In the genomic region with DNA sequence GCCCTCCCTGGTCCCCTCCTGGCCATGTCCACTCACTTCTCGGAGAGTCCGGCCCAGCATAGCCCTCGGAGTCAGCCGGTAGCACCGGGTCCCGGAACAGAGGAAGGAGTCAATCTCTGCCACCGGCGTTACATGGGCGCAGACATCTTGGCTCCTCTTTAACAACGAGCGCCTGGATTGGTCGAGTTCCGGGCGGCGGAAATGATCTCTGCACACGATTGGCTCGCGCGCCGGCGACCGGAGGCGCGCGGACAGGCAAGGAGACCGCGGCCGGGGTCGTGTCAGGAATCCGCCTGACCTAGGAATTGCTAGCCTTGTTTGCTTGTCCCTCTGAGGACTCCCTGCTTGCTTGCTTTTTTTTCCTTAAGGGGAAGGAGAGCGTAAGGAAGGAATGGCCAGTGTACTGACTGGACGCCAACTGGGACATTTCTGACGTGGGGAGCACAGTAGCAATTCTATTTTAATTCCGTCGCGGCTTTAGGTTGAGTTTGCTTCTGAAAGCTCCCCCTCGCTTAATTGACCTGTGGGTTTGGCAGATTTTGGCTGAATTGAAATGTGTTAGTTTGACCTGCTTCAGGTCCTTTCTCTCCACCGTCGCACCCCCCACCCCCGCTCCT, we compare ENCODE assay signal across 8 mouse cellular contexts. TPM values are rescaled to one million over a fixed set of nuclear protein-coding genes. Genes with fewer than 3 reads are reported as not detected.
A peak's percentile ranks its signal among the peaks of the same experiment; 100 is the strongest.
DNase-seq lines count a peak whose midpoint lies in the region; ATAC-seq lines count a peak whose summit lies in the region.

A gene (minus strand): TSS at position 168 of the 617 bp plus-strand sequence.
A gene (plus strand): TSS at position 230 of the 617 bp plus-strand sequence.

- peak; percentile 99 for ATAC-seq in intestine, embryonic 14.5 days (replicated peaks; ENCODE audit: low FRiP score, low TSS enrichment, low read depth)

- peaks cover 11% of the 10 kb centered on the region for H3K4me1 ChIP-seq in intestine, embryonic 14.5 days (replicated peaks; ENCODE audit: control insufficient read depth, insufficient read depth, low read length)

- peak within 1 kb of the TSS; percentile 78 for H3K4me2 ChIP-seq in intestine, embryonic 14.5 days (ENCODE audit: low read length)

- 0% methylated on average over 40 of the region's 40 CpGs for WGBS in intestine, embryonic 14.5 days

- peak; percentile 92 to 93 for DNase-seq in adrenal gland, adult 18-20 months (ENCODE audit: low spot score in 2 of 2)
- DNase-seq in embryo, embryonic 11 days: peak; percentile 96
- peak; percentile 90 for DNase-seq in gastrocnemius, postnatal 25 days
- peak; percentile 98 for DNase-seq in intestine, embryonic 14.5 days (ENCODE audit: low spot score)
- DNase-seq in left cerebral cortex, postnatal 14 days (ENCODE audit: low spot score in 2 of 2): peak; percentile 94 to 96
- DNase-seq in mesoderm, embryonic 11.5 days (ENCODE audit: low read depth, low spot score): peak; percentile 95
- DNase-seq in right cerebral cortex, postnatal 36 days (ENCODE audit: low spot score in 2 of 2): peak; percentile 90 to 94
- DNase-seq in yolk sac, embryonic 10.5 days (ENCODE audit: low spot score): peak; percentile 95

- H3K9ac ChIP-seq in intestine, embryonic 14.5 days (ENCODE audit: low read length): peak within 1 kb of the TSS; percentile 75

- H3K27ac ChIP-seq in intestine, embryonic 14.5 days (ENCODE audit: low read depth): peak within 1 kb of the TSS; percentile 62

- H3K27me3 ChIP-seq in intestine, embryonic 14.5 days (replicated peaks; ENCODE audit: control insufficient read depth, insufficient read depth, low read length): no peaks in the 10 kb centered on the region

- intact Hi-C loops in left cerebral cortex, postnatal 14 days (cut with DNase I): loop anchor here (5.0 kb wide), 1 partner anchor 324 kb away; a partner anchor contains a TSS

- H3K9me3 ChIP-seq in intestine, embryonic 14.5 days (ENCODE audit: control insufficient read depth, low read length): no peaks in the 10 kb centered on the region

- no peaks in the 10 kb centered on the region for H3K36me3 ChIP-seq in intestine, embryonic 14.5 days (ENCODE audit: control insufficient read depth, insufficient read depth, low read length)

- H3K4me3 ChIP-seq in intestine, embryonic 14.5 days (ENCODE audit: low read depth, low read length): peak within 1 kb of the TSS; percentile 91

RNA-seq across cellular contexts. Expression of the first gene that starts in this region (rescaled TPM):
- total RNA-seq in adrenal gland, adult 18-20 months (2021): 1 to 10 TPM; 9.4 to 9.7 TPM
- total RNA-seq in gastrocnemius, postnatal 25 days (2021): 10 to 100 TPM; 15.1 to 16.7 TPM
- polyA plus RNA-seq in intestine, embryonic 14.5 days (2014; fragmentation: Nextera tagmentation; extraction: Ambion mirVana): 23.1 and 24.4 TPM in 2 replicates
- 10 to 100 TPM; 14.7 to 14.9 TPM for total RNA-seq in left cerebral cortex, postnatal 14 days (2021)

RNA-seq across cellular contexts. Expression of the second gene that starts in this region (rescaled TPM):
- 10 to 100 TPM; 27.5 to 29.7 TPM for total RNA-seq in adrenal gland, adult 18-20 months (2021)
- total RNA-seq in gastrocnemius, postnatal 25 days (2021): 10 to 100 TPM; 23.0 to 26.4 TPM
- 14.4 and 15.0 TPM in 2 replicates for polyA plus RNA-seq in intestine, embryonic 14.5 days (2014; fragmentation: Nextera tagmentation; extraction: Ambion mirVana)
- 10 to 100 TPM; 13.4 to 15.5 TPM for total RNA-seq in left cerebral cortex, postnatal 14 days (2021)

Comparison
In these comparisons a context has a peak if more than half of its experiments do, and no peak if none do; other contexts are left out.
1. Peak in every context shown above with its lines: DNase-seq, ATAC-seq, H3K4me3 ChIP-seq and H3K27ac ChIP-seq.